Mouse (Mus musculus): ENCODE results near the gene Osbpl2. TPM values are rescaled to one million over a fixed set of nuclear protein-coding genes. Genes with fewer than 3 reads are reported as not detected.

The Osbpl2 gene
- polyA plus RNA-seq, 1 experiment from 2014 or later: 38.2 TPM

DNA sequence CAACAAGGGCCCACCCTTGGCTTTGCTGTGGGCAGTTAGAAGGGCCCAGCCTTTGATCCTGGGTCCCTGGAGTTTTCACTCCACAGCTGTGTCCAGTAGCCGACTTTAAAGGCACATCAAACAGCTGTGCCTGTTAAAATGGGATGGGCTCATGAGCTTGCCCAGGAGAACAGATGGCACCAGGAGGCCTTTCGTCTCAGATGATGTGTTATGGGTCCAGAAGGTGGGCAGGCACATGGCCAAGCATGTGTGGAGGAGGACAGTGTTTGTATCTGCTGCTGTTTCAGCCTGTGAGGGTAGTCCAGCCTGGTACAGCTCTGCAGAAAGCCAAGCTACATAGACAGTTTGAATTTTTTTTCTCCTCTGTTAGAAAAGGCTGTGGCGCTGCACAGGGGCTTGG, 35.7 kb downstream of the Osbpl2 start:
- H3K27me3 ChIP-seq (ENCODE audit: control insufficient read depth, insufficient read depth, low read length): no peaks in the 10 kb centered on the region
- H3K4me3 ChIP-seq (ENCODE audit: low read depth, low read length): no peak overlapping the region
- no peak overlapping the region for H3K4me2 ChIP-seq (replicated peaks; ENCODE audit: low read depth, low read length)
- no peak for ATAC-seq (ENCODE audit: insufficient number of reproducible peaks, insufficient read depth, low FRiP score, low read depth)
- 76% methylated on average over 3 of the region's 3 CpGs for WGBS
- no peaks in the 10 kb centered on the region for H3K4me1 ChIP-seq (ENCODE audit: control insufficient read depth, insufficient read depth, low read length)
- H3K9me3 ChIP-seq (ENCODE audit: control insufficient read depth, low read depth, low read length): no peaks in the 10 kb centered on the region
- H3K27ac ChIP-seq (ENCODE audit: low read length): no peak overlapping the region
- H3K36me3 ChIP-seq (ENCODE audit: control insufficient read depth, insufficient read depth, low read length): peaks cover 50% of the 10 kb centered on the region
- no peak overlapping the region for H3K9ac ChIP-seq (replicated peaks; ENCODE audit: low read depth, low read length)

DNA sequence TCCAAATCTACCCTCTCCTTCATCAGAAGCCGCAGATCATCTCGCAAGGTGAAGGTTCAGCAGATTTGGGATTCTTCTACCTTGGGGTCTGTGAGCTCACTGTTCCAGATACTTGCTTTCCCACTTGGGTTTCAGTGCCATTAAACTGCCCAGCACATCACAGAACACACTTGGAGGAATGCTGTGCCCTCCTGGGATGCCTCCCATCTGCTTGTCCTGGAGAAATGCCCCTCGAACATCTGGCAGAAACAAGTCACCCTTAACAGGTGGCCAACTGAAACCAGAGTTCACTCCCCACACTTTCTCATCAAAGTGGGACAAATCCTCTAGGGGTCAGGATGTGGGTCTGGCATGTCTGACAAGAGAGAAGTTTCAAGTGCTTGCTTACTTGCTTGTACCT, 39.5 kb downstream of the Osbpl2 start:
- Histone ChIP-seq H3K4me1 (ENCODE audit: control insufficient read depth, insufficient read depth, low read length) (no peaks in the 10 kb centered on the region), H3K27me3 (ENCODE audit: control insufficient read depth, insufficient read depth, low read length) (no peaks in the 10 kb centered on the region), H3K27ac (ENCODE audit: low read length) (no peak overlapping the region), H3K4me3 (ENCODE audit: low read depth, low read length) (no peak overlapping the region), H3K9ac (replicated peaks; ENCODE audit: low read depth, low read length) (no peak overlapping the region), H3K4me2 (replicated peaks; ENCODE audit: low read depth, low read length) (no peak overlapping the region), H3K36me3 (ENCODE audit: control insufficient read depth, insufficient read depth, low read length) (peaks cover 48% of the 10 kb centered on the region), H3K9me3 (ENCODE audit: control insufficient read depth, low read depth, low read length) (no peaks in the 10 kb centered on the region)
- 91% methylated on average over 3 of the region's 3 CpGs for WGBS
- no peak for ATAC-seq (ENCODE audit: insufficient number of reproducible peaks, insufficient read depth, low FRiP score, low read depth)

- no peak for ATAC-seq (ENCODE audit: insufficient number of reproducible peaks, insufficient read depth, low FRiP score, low read depth)
- no peak overlapping the region for H3K27ac ChIP-seq (ENCODE audit: low read length)
- no peak overlapping the region for H3K4me2 ChIP-seq (replicated peaks; ENCODE audit: low read depth, low read length)
- H3K36me3 ChIP-seq (ENCODE audit: control insufficient read depth, insufficient read depth, low read length): peaks cover 19% of the 10 kb centered on the region
- H3K9me3 ChIP-seq (ENCODE audit: control insufficient read depth, low read depth, low read length): no peaks in the 10 kb centered on the region
- 94% methylated on average over 2 of the region's 2 CpGs for WGBS
- H3K27me3 ChIP-seq (ENCODE audit: control insufficient read depth, insufficient read depth, low read length): no peaks in the 10 kb centered on the region
- H3K4me3 ChIP-seq (ENCODE audit: low read depth, low read length): no peak overlapping the region
- H3K9ac ChIP-seq (replicated peaks; ENCODE audit: low read depth, low read length): no peak overlapping the region
- no peaks in the 10 kb centered on the region for H3K4me1 ChIP-seq (ENCODE audit: control insufficient read depth, insufficient read depth, low read length)
Observed at GRCm38 (mm10) chr2:180165855-180166254, 46.7 kb downstream of the Osbpl2 start.

- H3K4me3 ChIP-seq (ENCODE audit: low read depth, low read length): no peak overlapping the region
- no peak overlapping the region for H3K4me2 ChIP-seq (replicated peaks; ENCODE audit: low read depth, low read length)
- ATAC-seq (ENCODE audit: insufficient number of reproducible peaks, insufficient read depth, low FRiP score, low read depth): no peak
- H3K9me3 ChIP-seq (ENCODE audit: control insufficient read depth, low read depth, low read length): no peaks in the 10 kb centered on the region
- H3K36me3 ChIP-seq (ENCODE audit: control insufficient read depth, insufficient read depth, low read length): peaks cover 10% of the 10 kb centered on the region
- no peak overlapping the region for H3K9ac ChIP-seq (replicated peaks; ENCODE audit: low read depth, low read length)
- H3K27ac ChIP-seq (ENCODE audit: low read length): no peak overlapping the region
- no peaks in the 10 kb centered on the region for H3K27me3 ChIP-seq (ENCODE audit: control insufficient read depth, insufficient read depth, low read length)
- H3K4me1 ChIP-seq (ENCODE audit: control insufficient read depth, insufficient read depth, low read length): no peaks in the 10 kb centered on the region
- 78% methylated on average over 2 of the region's 2 CpGs for WGBS
Observed at GRCm38 (mm10) chr2:180166869-180167268, 47.8 kb downstream of the Osbpl2 start.

DNA sequence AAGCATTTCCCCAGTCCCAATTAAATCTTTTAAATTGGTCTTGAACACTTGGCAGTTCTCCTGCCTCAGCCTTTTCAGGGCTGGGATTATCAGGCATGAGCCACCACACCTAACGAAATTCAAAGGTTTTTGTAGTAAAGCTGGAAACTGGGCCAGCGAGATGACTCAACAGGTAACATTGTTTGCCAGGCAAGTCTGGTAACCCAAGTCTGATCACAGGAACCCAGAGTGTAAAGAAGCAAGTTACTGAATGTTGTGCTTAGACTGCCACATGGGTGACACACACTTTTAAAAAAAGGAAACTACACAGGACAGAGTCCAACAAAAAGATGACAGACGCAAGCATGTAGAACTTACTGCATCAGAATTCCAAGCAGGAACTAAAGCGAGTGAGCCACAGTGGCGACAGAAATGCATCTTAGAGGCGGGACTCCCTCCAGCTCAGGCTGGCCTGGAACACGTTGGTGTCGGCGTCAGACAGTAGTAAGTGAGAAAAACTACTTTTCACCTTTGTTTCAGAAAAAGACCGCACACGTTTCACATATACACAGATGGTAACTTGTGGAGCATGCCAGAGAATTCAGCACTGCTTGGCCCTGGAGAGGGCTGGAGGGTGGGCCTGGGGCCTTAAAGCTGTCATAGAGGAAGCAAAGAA, 51.2 kb downstream of the Osbpl2 start:
- no peaks in the 10 kb centered on the region for H3K27me3 ChIP-seq (ENCODE audit: control insufficient read depth, insufficient read depth, low read length)
- H3K36me3 ChIP-seq (ENCODE audit: control insufficient read depth, insufficient read depth, low read length): peaks cover 22% of the 10 kb centered on the region
- 79% methylated on average over 11 of the region's 11 CpGs for WGBS
- H3K4me3 ChIP-seq (ENCODE audit: low read depth, low read length): no peak overlapping the region
- H3K4me2 ChIP-seq (replicated peaks; ENCODE audit: low read depth, low read length): peak overlapping the region; percentile 48; the same call in 1 of the 2 replicates
- no peak overlapping the region for H3K27ac ChIP-seq (ENCODE audit: low read length)
- no peak overlapping the region for H3K9ac ChIP-seq (replicated peaks; ENCODE audit: low read depth, low read length)
- no peak for ATAC-seq (ENCODE audit: insufficient number of reproducible peaks, insufficient read depth, low FRiP score, low read depth)
- H3K4me1 ChIP-seq (ENCODE audit: control insufficient read depth, insufficient read depth, low read length): peaks cover 13% of the 10 kb centered on the region; the same call in 1 of the 2 replicates
- H3K9me3 ChIP-seq (ENCODE audit: control insufficient read depth, low read depth, low read length): no peaks in the 10 kb centered on the region

- peak within 1 kb of the TSS; percentile 65 for H3K4me3 ChIP-seq (ENCODE audit: low read depth, low read length)
- WGBS: 3% methylated on average over 41 of the region's 41 CpGs
- peak within 1 kb of the TSS; percentile 97 for H3K4me2 ChIP-seq (replicated peaks; ENCODE audit: low read depth, low read length)
- H3K36me3 ChIP-seq (ENCODE audit: control insufficient read depth, insufficient read depth, low read length): peaks cover 29% of the 10 kb centered on the region
- peaks cover 13% of the 10 kb centered on the region; the same call in 1 of the 2 replicates for H3K4me1 ChIP-seq (ENCODE audit: control insufficient read depth, insufficient read depth, low read length)
- peak; percentile 97 for ATAC-seq (ENCODE audit: insufficient number of reproducible peaks, insufficient read depth, low FRiP score, low read depth)
- peak within 1 kb of the TSS; percentile 74 for H3K9ac ChIP-seq (replicated peaks; ENCODE audit: low read depth, low read length)
- H3K9me3 ChIP-seq (ENCODE audit: control insufficient read depth, low read depth, low read length): no peaks in the 10 kb centered on the region
- no peaks in the 10 kb centered on the region for H3K27me3 ChIP-seq (ENCODE audit: control insufficient read depth, insufficient read depth, low read length)
- peak within 1 kb of the TSS; percentile 89; the same call in 1 of the 2 replicates for H3K27ac ChIP-seq (ENCODE audit: low read length)
Observed at GRCm38 (mm10) chr2:180170806-180171521, 51.9 kb downstream of the Osbpl2 start, which contains the start of gene Adrm1. Gene Adrm1 (plus strand): TSS chr2:180171485.

DNA sequence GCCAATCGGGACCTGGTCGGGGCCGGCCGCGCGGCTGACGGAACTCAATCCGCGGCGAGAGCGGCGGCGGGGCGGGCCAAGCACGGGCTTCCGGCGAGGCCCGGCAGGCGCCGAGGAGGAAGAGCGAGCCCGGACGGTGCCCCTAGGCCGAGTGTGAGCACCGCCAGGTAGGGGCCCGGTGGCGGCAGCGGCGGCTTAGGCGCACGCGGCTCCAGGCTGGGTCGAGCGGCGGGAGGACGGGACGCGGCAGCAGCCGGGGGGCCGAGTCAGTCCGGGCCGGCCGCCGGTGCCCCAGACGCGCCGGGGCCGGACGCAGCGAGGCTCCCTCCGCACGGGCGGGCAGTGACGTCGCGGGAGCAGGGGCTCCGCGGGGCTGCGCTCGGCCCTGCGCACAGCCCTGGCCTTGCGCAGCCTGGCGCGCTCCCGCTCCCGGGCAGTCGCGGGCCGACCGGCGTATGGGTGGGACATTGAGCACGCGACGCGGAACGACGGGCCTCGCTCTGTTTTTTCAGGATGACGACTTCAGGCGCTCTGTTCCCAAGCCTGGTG, 52.5 kb downstream of the Osbpl2 start:
- no peaks in the 10 kb centered on the region for H3K27me3 ChIP-seq (ENCODE audit: control insufficient read depth, insufficient read depth, low read length)
- peak overlapping the region; percentile 97 for H3K4me2 ChIP-seq (replicated peaks; ENCODE audit: low read depth, low read length)
- ATAC-seq (ENCODE audit: insufficient number of reproducible peaks, insufficient read depth, low FRiP score, low read depth): peak; percentile 57; the same call in 1 of the 2 replicates
- WGBS: under 1% methylated on average over 73 of the region's 80 CpGs
- peak overlapping the region; percentile 89; the same call in 1 of the 2 replicates for H3K27ac ChIP-seq (ENCODE audit: low read length)
- no peaks in the 10 kb centered on the region for H3K9me3 ChIP-seq (ENCODE audit: control insufficient read depth, low read depth, low read length)
- peak overlapping the region; percentile 74 for H3K9ac ChIP-seq (replicated peaks; ENCODE audit: low read depth, low read length)
- H3K4me3 ChIP-seq (ENCODE audit: low read depth, low read length): peak overlapping the region; percentile 65
- H3K4me1 ChIP-seq (ENCODE audit: control insufficient read depth, insufficient read depth, low read length): peaks cover 13% of the 10 kb centered on the region; the same call in 1 of the 2 replicates
- H3K36me3 ChIP-seq (ENCODE audit: control insufficient read depth, insufficient read depth, low read length): peaks cover 35% of the 10 kb centered on the region

GRCm38 (mm10) chr2:180172152-180172551, 53.0 kb downstream of the Osbpl2 start:
- no peak for ATAC-seq (ENCODE audit: insufficient number of reproducible peaks, insufficient read depth, low FRiP score, low read depth)
- peak overlapping the region; percentile 74 for H3K9ac ChIP-seq (replicated peaks; ENCODE audit: low read depth, low read length)
- peak overlapping the region; percentile 97 for H3K4me2 ChIP-seq (replicated peaks; ENCODE audit: low read depth, low read length)
- H3K36me3 ChIP-seq (ENCODE audit: control insufficient read depth, insufficient read depth, low read length): peaks cover 41% of the 10 kb centered on the region
- H3K4me1 ChIP-seq (ENCODE audit: control insufficient read depth, insufficient read depth, low read length): peaks cover 13% of the 10 kb centered on the region; the same call in 1 of the 2 replicates
- H3K9me3 ChIP-seq (ENCODE audit: control insufficient read depth, low read depth, low read length): no peaks in the 10 kb centered on the region
- 7% methylated on average over 7 of the region's 9 CpGs for WGBS
- H3K4me3 ChIP-seq (ENCODE audit: low read depth, low read length): peak overlapping the region; percentile 65
- H3K27ac ChIP-seq (ENCODE audit: low read length): no peak overlapping the region
- H3K27me3 ChIP-seq (ENCODE audit: control insufficient read depth, insufficient read depth, low read length): no peaks in the 10 kb centered on the region

Data from stomach, embryonic 14.5 days (tissue).